Mouse (Mus musculus) ES-E14 (cell line): Measurements from ENCODE around the gene D930007J09Rik. TPM values are rescaled to one million over a fixed set of nuclear protein-coding genes. Genes with fewer than 3 reads are reported as not detected.

Experiments used
- DNase-seq: peaks from one replicate; pipeline ENCODE4 v3.0.0-alpha.2; 2013; ENCODE audit warnings: low read depth, low spot score
- H3K27ac ChIP-seq: 2 replicates; pipeline ENCODE4 v1.5.1; 2012; ENCODE audit warnings: low read depth, mild to moderate bottlenecking, low read length, moderate library complexity, mixed read lengths; ENCODE audit not compliant: poor library complexity, insufficient read depth, severe bottlenecking
- H3K36me3 ChIP-seq: 2 replicates; pipeline ENCODE4 v1.6.1; 2012; ENCODE audit warnings: mild to moderate bottlenecking, low read length, moderate library complexity, mixed read lengths; ENCODE audit not compliant: control insufficient read depth, poor library complexity, insufficient read depth, severe bottlenecking
- H3K4me1 ChIP-seq, 2 experiments: fragments of 150-350 bp in 1 of 2; sonication (generic) in 1 of 2; 2 replicates each; pipeline ENCODE4 v1.6.1; 2012; ENCODE audit warnings: low read length in 2 of 2, mild to moderate bottlenecking in 1 of 2, mixed read lengths in 1 of 2; ENCODE audit not compliant: control insufficient read depth in 2 of 2, insufficient read depth in 2 of 2, poor library complexity in 1 of 2
- H3K4me3 ChIP-seq, 2 experiments: fragments of 150-350 bp in 1 of 2; sonication (generic) in 1 of 2; 2 replicates each; pipeline ENCODE4 v1.5.1; 2012; ENCODE audit warnings: low read length in 2 of 2, low read depth in 1 of 2, mild to moderate bottlenecking in 1 of 2, mixed read lengths in 1 of 2; ENCODE audit not compliant: insufficient read depth in 1 of 2, poor library complexity in 1 of 2, severe bottlenecking in 1 of 2
- H3K9ac ChIP-seq: 2 replicates; pipeline ENCODE4 v1.6.1; 2012; ENCODE audit warnings: low read depth, mild to moderate bottlenecking, low read length, mixed read lengths; ENCODE audit not compliant: poor library complexity, insufficient read depth, severe bottlenecking
- H3K9me3 ChIP-seq: fragments of 150-350 bp; sonication (generic); 2 replicates; pipeline ENCODE4 v1.6.1; 2012; ENCODE audit warnings: low read depth, mild to moderate bottlenecking, low read length; ENCODE audit not compliant: control insufficient read depth, insufficient read depth
- CHD2 ChIP-seq: IDR thresholded peaks from 2 replicates; pipeline ENCODE4 v1.6.1; 2014; ENCODE audit warnings: mild to moderate bottlenecking, low read depth, low read length, inconsistent platforms
- HCFC1 ChIP-seq: IDR thresholded peaks from 2 replicates; pipeline ENCODE4 v1.6.1; 2012; ENCODE audit warnings: low read length, inconsistent platforms, borderline replicate concordance; ENCODE audit not compliant: insufficient read depth
- MAFK ChIP-seq: IDR thresholded peaks from 2 replicates; pipeline ENCODE4 v1.6.1; 2014; ENCODE audit warnings: mild to moderate bottlenecking, low read depth, low read length, inconsistent platforms; ENCODE audit not compliant: insufficient read depth
- ZC3H11A ChIP-seq: IDR thresholded peaks from 2 replicates; pipeline ENCODE4 v1.6.1; 2012; ENCODE audit warnings: low read depth, mild to moderate bottlenecking, inconsistent platforms, low read length, borderline replicate concordance
- ZNF384 ChIP-seq: IDR thresholded peaks from 2 replicates; pipeline ENCODE4 v1.6.1; 2012; ENCODE audit warnings: low read depth, low read length, inconsistent platforms
- in situ Hi-C, 2 experiments: fragments of 600-800 bp; cut with MboI; formaldehyde crosslinking; loops; one replicate each; pipeline ENCODE4 v1.15.1; 2025; ENCODE audit warnings: low sequenced_read_pairs in 2 of 2, inconsistent platforms in 1 of 2; ENCODE audit not compliant: unreplicated experiment in 2 of 2
- total RNA-seq: library from RNA; depleted of rRNA; stranded (reverse); fragments of 300-350 nt; gene quantifications from 2 replicates; pipeline ENCODE4 v1.2.3, GENCODE M21; 2012; rRNA removed

The D930007J09Rik gene
- total RNA-seq, 1 experiment, result 6.7 TPM

DNA sequence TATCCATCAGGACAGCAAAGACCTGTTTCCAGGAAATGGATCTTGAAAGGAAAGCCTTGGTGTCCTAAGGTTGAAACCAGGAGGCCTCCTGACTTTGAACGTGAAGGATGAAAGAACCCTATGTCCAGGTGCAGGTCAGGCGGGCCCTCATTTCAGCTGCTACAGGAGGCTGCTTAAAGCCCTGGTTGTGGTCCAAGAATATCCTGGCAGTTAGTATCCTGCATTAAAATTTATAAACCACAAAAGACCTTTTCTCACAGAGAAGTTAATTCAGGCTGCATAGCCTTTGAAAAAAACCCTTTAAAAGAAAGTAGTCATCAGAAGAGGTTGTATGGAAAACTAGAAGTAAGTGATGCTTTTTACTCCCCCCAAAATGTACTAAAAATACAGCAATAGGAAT lies 41.9 kb downstream of the D930007J09Rik start:
- DNase-seq, result no peak
- H3K27ac ChIP-seq, result no peak overlapping the region

DNA sequence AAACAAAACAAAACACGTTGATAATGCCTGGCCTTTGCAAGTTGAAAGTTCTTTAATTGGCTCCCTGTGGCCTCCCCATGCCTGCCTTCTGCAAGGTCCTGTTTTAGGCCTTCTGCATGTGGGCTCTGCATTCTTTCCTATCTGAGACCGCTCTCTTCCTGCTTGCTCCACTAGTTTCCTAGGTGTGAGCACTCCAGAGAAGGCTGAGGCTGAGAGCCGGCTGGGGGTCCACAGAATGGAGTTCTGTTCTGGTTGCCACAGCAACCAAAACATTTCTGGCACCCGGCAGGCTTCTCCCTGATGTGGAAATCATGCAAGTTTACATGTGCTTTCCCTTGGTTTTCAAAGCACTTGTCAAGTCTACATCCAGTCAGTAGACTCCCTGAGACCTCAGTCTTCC lies 43.6 kb downstream of the D930007J09Rik start:
- H3K4me1 ChIP-seq, result no peaks in the 10 kb centered on the region
- H3K4me3 ChIP-seq, result no peak overlapping the region
- H3K27ac ChIP-seq, result no peak overlapping the region
- H3K9ac ChIP-seq, result no peak overlapping the region
- no peaks in the 10 kb centered on the region for H3K9me3 ChIP-seq
- no peak for TF ChIP-seq ZC3H11A
- TF ChIP-seq MAFK, result no peak
- no peak for TF ChIP-seq CHD2
- no peak for TF ChIP-seq HCFC1
- no peak for TF ChIP-seq ZNF384
- no peaks in the 10 kb centered on the region for H3K36me3 ChIP-seq
- no peak for DNase-seq
- in situ Hi-C loops, result no loop called here

More for the DNA sequence above, 41.9 kb downstream of the D930007J09Rik start:
- H3K4me1 ChIP-seq, result peaks cover 0 to 3% of the 10 kb centered on the region in 2 experiments; a peak in 1 of 4 replicates
- TF ChIP-seq MAFK, result no peak
- TF ChIP-seq HCFC1, result no peak
- TF ChIP-seq CHD2, result no peak
- no peak for TF ChIP-seq ZC3H11A
- TF ChIP-seq ZNF384, result no peak
- in situ Hi-C loops, result no loop called here
- H3K36me3 ChIP-seq, result no peaks in the 10 kb centered on the region
- H3K9ac ChIP-seq, result no peak overlapping the region
- no peaks in the 10 kb centered on the region for H3K9me3 ChIP-seq
- H3K4me3 ChIP-seq, result no peak overlapping the region

Other genes with a start within 250 kb of the D930007J09Rik start
- gene Mylk4, start 18.9 kb downstream of the D930007J09Rik start, total RNA-seq, result not detected in 2 replicates
- gene Wrnip1, start 811 bp downstream of the D930007J09Rik start, total RNA-seq, result 30.8 and 44.8 TPM in 2 replicates
- 2.2 and 2.3 TPM in 2 replicates for gene Serpinb1a, start 48.3 kb upstream of the D930007J09Rik start, total RNA-seq
- not detected in 2 replicates for gene Serpinb1c, start 95.4 kb upstream of the D930007J09Rik start, total RNA-seq
- gene Serpinb6b, start 162.4 kb upstream of the D930007J09Rik start, total RNA-seq, result 0.69 and 2.5 TPM in 2 replicates
- gene Serpinb9, start 200.4 kb upstream of the D930007J09Rik start, total RNA-seq, result 1.2 and 3.4 TPM in 2 replicates
- 3.5 and 12.3 TPM in 2 replicates for gene Serpinb9b, start 224.6 kb upstream of the D930007J09Rik start, total RNA-seq